Mouse (Mus musculus): ENCODE results near the gene Cars2.

GRCm38 (mm10) chr8:11585513-11586373 is 35.2 kb upstream of the Cars2 start:
- no peak for TF ChIP-seq CTCF (IDR thresholded peaks at IDR 0.05; ENCODE audit: extremely low read depth, insufficient read depth, low read length)
- TF ChIP-seq POLR2A (IDR thresholded peaks at IDR 0.05; ENCODE audit: extremely low read depth, insufficient read depth, low read length), result no peak
